25 mouse cellular contexts compared by ENCODE assay signal in the genomic region with DNA sequence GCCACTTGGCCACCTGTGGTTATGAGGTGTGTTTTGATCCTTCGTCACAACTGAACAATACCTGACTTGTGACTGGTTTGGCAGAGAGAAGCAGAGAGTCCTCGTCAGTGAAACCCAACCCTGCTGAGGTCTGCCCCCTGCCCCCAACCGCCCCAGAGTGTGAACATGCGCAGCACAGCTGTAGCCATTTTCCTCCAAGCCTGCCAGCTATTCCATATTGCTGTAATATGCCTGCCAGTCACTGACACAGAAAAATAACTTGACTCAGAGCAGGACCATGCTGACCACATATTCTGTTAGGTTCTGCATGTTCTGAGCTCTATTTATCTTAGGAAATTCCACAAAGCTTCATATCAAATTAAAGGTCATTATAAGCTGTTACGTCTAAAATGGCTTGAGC. TPM values are rescaled to one million over a fixed set of nuclear protein-coding genes. Genes with fewer than 3 reads are reported as not detected.
DNase-seq lines count a peak whose midpoint lies in the region; ATAC-seq and TF ChIP-seq lines count a peak whose summit lies in the region.
"Had no signal": no experiment of that assay in that cellular context is flagged by ENCODE, and none has a peak within 500 bp of the region (broad histone marks: within the 10 kb centered on the region; RNA-seq: fewer than 3 reads in every experiment).

No protein-coding gene starts in this region.

- no peak for ATAC-seq in lung, embryonic 15.5 days (ENCODE audit: borderline replicate concordance, extremely low read depth, low FRiP score, low TSS enrichment)
- ATAC-seq: CD4-positive, CD25-positive, alpha-beta regulatory T cell, adult 4 months; forebrain, embryonic 15.5 days; hindbrain, postnatal 0 days had no signal

- no peak for TF ChIP-seq POLR2A in lung, adult 2 months (IDR thresholded peaks at IDR 0.05; ENCODE audit: borderline replicate concordance, extremely low read depth, low read depth, low read length)

- no peak overlapping the region for H3K9ac ChIP-seq in lung, embryonic 15.5 days
- H3K9ac ChIP-seq: embryonic facial prominence, embryonic 12.5 days; forebrain, embryonic 12.5 days; forebrain, embryonic 15.5 days; heart, embryonic 13.5 days; hindbrain, embryonic 14.5 days had no signal

- no peaks in the 10 kb centered on the region for H3K36me3 ChIP-seq in lung, embryonic 15.5 days
- H3K36me3 ChIP-seq: embryonic facial prominence, embryonic 12.5 days; forebrain, embryonic 12.5 days; forebrain, embryonic 15.5 days; heart, embryonic 10.5 days; heart, embryonic 13.5 days had no signal

- H3K4me3 ChIP-seq in lung, embryonic 15.5 days = no peak overlapping the region
- no peak overlapping the region for H3K4me3 ChIP-seq in lung, adult 2 months (replicated peaks; ENCODE audit: extremely low read depth, low read depth, low read length)
- H3K4me3 ChIP-seq: embryonic facial prominence, embryonic 12.5 days; erythroblast, embryonic 14.5 days; forebrain, embryonic 12.5 days; forebrain, embryonic 15.5 days; heart, adult 2 months; heart, embryonic 10.5 days; heart, embryonic 13.5 days had no signal

- H3K27ac ChIP-seq in lung, embryonic 15.5 days = peak overlapping the region; percentile 44; the same call in 1 of the 2 replicates
- H3K27ac ChIP-seq: embryonic facial prominence, embryonic 12.5 days; forebrain, embryonic 12.5 days; heart, adult 2 months; heart, embryonic 10.5 days; heart, embryonic 13.5 days; hindbrain, embryonic 14.5 days; hindbrain, postnatal 0 days had no signal

- WGBS in lung, embryonic 15.5 days = 40% methylated on average over 5 of the region's 5 CpGs
- WGBS in lung, adult 2 months = 41% methylated on average over 5 of the region's 5 CpGs

- no peaks in the 10 kb centered on the region; the same call in 1 of the 2 replicates for H3K27me3 ChIP-seq in lung, embryonic 15.5 days
- H3K27me3 ChIP-seq: embryonic facial prominence, embryonic 12.5 days; forebrain, embryonic 12.5 days; forebrain, embryonic 15.5 days had no signal

- no peaks in the 10 kb centered on the region for H3K9me3 ChIP-seq in lung, embryonic 15.5 days
- H3K9me3 ChIP-seq: embryonic facial prominence, embryonic 12.5 days; forebrain, embryonic 12.5 days; forebrain, embryonic 15.5 days; heart, embryonic 10.5 days; heart, embryonic 13.5 days had no signal

- DNase-seq in lung, adult 2 months = no peak
- peak; percentile 27 for DNase-seq in retina, postnatal 1 day
- DNase-seq in retina, embryonic 14.5 days (ENCODE audit: low spot score) = no peak
- peak; percentile 31 for DNase-seq in forelimb bud, embryonic 11.5 days (ENCODE audit: low read depth, low spot score)
- DNase-seq in thymus, postnatal 14 days = no peak
- DNase-seq: adrenal gland, adult 8-10 months; adrenal gland, postnatal 25 days; cerebellum, adult 18-20 months; cerebellum, adult 9-10 months; cerebellum, postnatal 14 days; gastrocnemius, postnatal 10 days; gastrocnemius, postnatal 36 days; heart, adult 2 months; heart, postnatal 14 days; heart, postnatal 4 days had no signal

- H3K4me2 ChIP-seq in lung, embryonic 15.5 days = no peak overlapping the region
- H3K4me2 ChIP-seq: embryonic facial prominence, embryonic 12.5 days; forebrain, embryonic 12.5 days; forebrain, embryonic 15.5 days; heart, embryonic 13.5 days; hindbrain, embryonic 14.5 days had no signal

- TF ChIP-seq CTCF in lung, adult 2 months (IDR thresholded peaks at IDR 0.05; ENCODE audit: insufficient read depth, low read length) = no peak

- H3K4me1 ChIP-seq in lung, embryonic 15.5 days = peaks cover 22% of the 10 kb centered on the region
- H3K4me1 ChIP-seq in lung, adult 2 months (ENCODE audit: control insufficient read depth, insufficient read depth, low read length) = 0 out of 2 replicates have a peak, but pooled peaks cover 3% of the 10 kb centered on the region

RNA-seq across cellular contexts. Expression of a gene that starts 37.2 kb away (rescaled TPM):
- polyA plus RNA-seq in lung, embryonic 15.5 days (2015; fragmentation: Nextera tagmentation; extraction: Ambion mirVana) = 4.0 and 5.7 TPM in 2 replicates
- 23.5 and 26.1 TPM in 2 replicates for polyA plus RNA-seq in lung, adult 2 months (2012; rRNA removed)

Comparison
In these comparisons a context has a peak if more than half of its experiments do, and no peak if none do; other contexts are left out.
1. DNase-seq: peak in retina, postnatal 1 day (single experiment) and forelimb bud, embryonic 11.5 days (single experiment); none in lung, adult 2 months (single experiment), retina, embryonic 14.5 days (single experiment) and thymus, postnatal 14 days (single experiment).